Mouse (Mus musculus): ENCODE measurements around the gene Gm3045. TPM values are rescaled to one million over a fixed set of nuclear protein-coding genes. Genes with fewer than 3 reads are reported as not detected.
A peak's percentile ranks its signal among the peaks of the same experiment; 100 is the strongest.

Gm3045 gene
- polyA plus RNA-seq, 1 experiment from 2014 or later, result not detected

GRCm38 (mm10) chr13:56401186-56401585, 25.2 kb upstream of the Gm3045 start:
- H3K36me3 ChIP-seq (ENCODE audit: insufficient read depth), result no peaks in the 10 kb centered on the region
- peaks cover 12% of the 10 kb centered on the region; the same call in 1 of the 2 replicates for H3K4me1 ChIP-seq (ENCODE audit: insufficient read depth)
- H3K27ac ChIP-seq (ENCODE audit: low read depth), result no peak overlapping the region
- WGBS, result 58% methylated on average over 4 of the region's 4 CpGs
- no peaks in the 10 kb centered on the region for H3K27me3 ChIP-seq (ENCODE audit: insufficient read depth, low read length)
- no peak overlapping the region for H3K4me3 ChIP-seq (ENCODE audit: low read depth, low read length)
- no peak overlapping the region for H3K4me2 ChIP-seq
- ATAC-seq (ENCODE audit: insufficient read depth), result no peak
- no peak overlapping the region for H3K9ac ChIP-seq
- H3K9me3 ChIP-seq (ENCODE audit: low read depth, low read length), result no peaks in the 10 kb centered on the region
- no peak for DNase-seq
- no peak for TF ChIP-seq CTCF (IDR thresholded peaks at IDR 0.05; ENCODE audit: low read depth)

- Histone ChIP-seq H3K4me2 (no peak overlapping the region), H3K36me3 (ENCODE audit: insufficient read depth) (no peaks in the 10 kb centered on the region), H3K9me3 (ENCODE audit: low read depth, low read length) (no peaks in the 10 kb centered on the region), H3K9ac (no peak overlapping the region), H3K27me3 (ENCODE audit: insufficient read depth, low read length) (no peaks in the 10 kb centered on the region), H3K4me3 (ENCODE audit: low read depth, low read length) (no peak overlapping the region), H3K4me1 (ENCODE audit: insufficient read depth) (no peaks in the 10 kb centered on the region), H3K27ac (ENCODE audit: low read depth) (no peak overlapping the region)
- 77% methylated on average over 8 of the region's 8 CpGs for WGBS
- DNase-seq, result no peak
- ATAC-seq (ENCODE audit: insufficient read depth), result no peak
- no peak for TF ChIP-seq CTCF (IDR thresholded peaks at IDR 0.05; ENCODE audit: low read depth)
Measured at GRCm38 (mm10) chr13:56403381-56404086, 22.9 kb upstream of the Gm3045 start.

- no peaks in the 10 kb centered on the region for H3K4me1 ChIP-seq (ENCODE audit: insufficient read depth)
- 64% methylated on average over 6 of the region's 6 CpGs for WGBS
- no peak overlapping the region for H3K27ac ChIP-seq (ENCODE audit: low read depth)
- H3K27me3 ChIP-seq (ENCODE audit: insufficient read depth, low read length), result no peaks in the 10 kb centered on the region
- no peaks in the 10 kb centered on the region for H3K9me3 ChIP-seq (ENCODE audit: low read depth, low read length)
- TF ChIP-seq CTCF (IDR thresholded peaks at IDR 0.05; ENCODE audit: low read depth), result no peak
- no peak overlapping the region for H3K9ac ChIP-seq
- DNase-seq (no peak), ATAC-seq (ENCODE audit: insufficient read depth) (no peak)
- no peaks in the 10 kb centered on the region for H3K36me3 ChIP-seq (ENCODE audit: insufficient read depth)
- no peak overlapping the region for H3K4me3 ChIP-seq (ENCODE audit: low read depth, low read length)
- H3K4me2 ChIP-seq, result no peak overlapping the region
Measured at GRCm38 (mm10) chr13:56404511-56405140, 21.8 kb upstream of the Gm3045 start.

DNA sequence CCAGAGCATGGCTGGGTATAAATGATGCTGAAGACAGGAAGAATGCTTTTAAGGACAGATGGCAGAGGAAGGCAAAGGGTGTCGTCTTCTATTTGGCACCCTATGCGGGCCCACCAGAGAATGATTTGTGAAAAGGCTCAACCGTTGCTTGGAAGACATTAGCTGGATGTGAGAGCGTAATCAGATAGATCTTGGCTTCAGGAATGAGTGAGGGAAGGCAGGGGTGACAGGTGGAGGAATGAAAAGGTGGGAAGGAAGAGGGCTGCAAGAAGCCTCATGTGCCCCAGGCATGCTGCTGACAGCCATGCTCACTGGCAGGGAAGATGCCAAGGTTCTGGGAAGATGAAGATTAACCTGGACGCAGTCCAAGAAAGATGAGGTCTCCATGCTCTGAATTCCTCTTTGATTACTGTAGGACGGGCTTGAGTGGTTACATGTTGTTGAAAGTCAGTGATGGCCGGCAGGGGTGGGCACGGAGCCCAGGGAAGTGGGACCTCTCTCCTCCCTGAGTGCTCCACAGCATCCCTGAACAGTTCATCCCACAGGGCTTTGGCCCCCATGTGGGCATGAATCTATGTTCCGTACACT, 14.0 kb upstream of the Gm3045 start:
- no peak overlapping the region for H3K4me3 ChIP-seq (ENCODE audit: low read depth, low read length)
- no peak overlapping the region for H3K9ac ChIP-seq
- no peak overlapping the region for H3K4me2 ChIP-seq
- no peak for ATAC-seq (ENCODE audit: insufficient read depth)
- H3K9me3 ChIP-seq (ENCODE audit: low read depth, low read length), result no peaks in the 10 kb centered on the region
- H3K27ac ChIP-seq (ENCODE audit: low read depth), result no peak overlapping the region
- no peak for TF ChIP-seq CTCF (IDR thresholded peaks at IDR 0.05; ENCODE audit: low read depth)
- DNase-seq, result no peak
- no peaks in the 10 kb centered on the region for H3K27me3 ChIP-seq (ENCODE audit: insufficient read depth, low read length)
- WGBS, result 75% methylated on average over 9 of the region's 9 CpGs
- H3K4me1 ChIP-seq (ENCODE audit: insufficient read depth), result no peaks in the 10 kb centered on the region
- no peaks in the 10 kb centered on the region for H3K36me3 ChIP-seq (ENCODE audit: insufficient read depth)

DNA sequence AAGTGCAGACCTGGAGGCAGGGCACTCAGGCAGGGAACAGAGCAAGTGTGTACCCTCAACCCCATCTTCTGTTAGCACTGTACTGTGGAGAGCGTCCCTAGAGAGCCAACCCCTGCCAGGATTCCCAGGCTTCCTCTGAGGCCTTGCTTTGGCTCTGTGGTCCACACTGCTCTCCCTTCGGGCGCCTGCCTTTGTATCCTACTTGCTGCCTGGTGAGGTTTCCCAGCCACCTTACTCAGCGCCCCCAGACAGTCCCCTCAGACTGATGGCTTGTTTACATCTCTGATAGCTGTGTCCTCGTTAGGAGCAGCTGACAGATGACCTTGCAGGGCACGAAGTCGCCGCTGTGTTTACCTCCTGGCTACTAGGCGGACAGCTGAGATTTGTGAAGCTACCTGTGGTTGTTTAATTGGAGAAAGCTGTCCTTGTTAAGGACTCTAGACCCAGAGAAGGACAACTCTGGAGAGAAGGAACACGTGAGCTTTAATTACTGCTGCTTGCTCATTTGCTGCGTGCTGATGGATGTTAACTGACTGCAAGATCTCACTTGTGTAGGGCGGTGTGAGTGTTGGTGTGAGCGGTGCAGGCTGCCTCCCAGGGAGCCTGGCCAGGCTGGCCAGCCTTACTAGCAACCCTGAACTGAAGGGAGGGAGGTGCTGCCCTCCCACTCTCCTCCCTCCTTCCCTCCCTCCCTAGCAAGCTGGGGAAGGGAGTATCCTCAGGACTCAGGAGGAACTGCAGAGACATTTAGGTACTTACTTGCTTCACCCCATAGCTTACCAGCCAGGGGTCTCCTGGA, 7.5 kb upstream of the Gm3045 start:
- Histone ChIP-seq H3K27me3 (ENCODE audit: insufficient read depth, low read length) (peaks cover 5% of the 10 kb centered on the region; the same call in 1 of the 2 replicates), H3K4me2 (no peak overlapping the region), H3K4me3 (ENCODE audit: low read depth, low read length) (no peak overlapping the region), H3K4me1 (ENCODE audit: insufficient read depth) (0 out of 2 replicates have a peak, but pooled peaks cover 2% of the 10 kb centered on the region), H3K9me3 (ENCODE audit: low read depth, low read length) (no peaks in the 10 kb centered on the region), H3K27ac (ENCODE audit: low read depth) (no peak overlapping the region), H3K9ac (no peak overlapping the region), H3K36me3 (ENCODE audit: insufficient read depth) (no peaks in the 10 kb centered on the region)
- ATAC-seq (ENCODE audit: insufficient read depth) (peak; percentile 81), DNase-seq (peak; percentile 70)
- 13% methylated on average over 13 of the region's 13 CpGs for WGBS
- no peak for TF ChIP-seq CTCF (IDR thresholded peaks at IDR 0.05; ENCODE audit: low read depth)

- Histone ChIP-seq H3K36me3 (ENCODE audit: insufficient read depth) (no peaks in the 10 kb centered on the region), H3K4me1 (ENCODE audit: insufficient read depth) (0 out of 2 replicates have a peak, but pooled peaks cover 2% of the 10 kb centered on the region), H3K27ac (ENCODE audit: low read depth) (no peak overlapping the region), H3K9me3 (ENCODE audit: low read depth, low read length) (no peaks in the 10 kb centered on the region), H3K4me2 (no peak overlapping the region), H3K4me3 (ENCODE audit: low read depth, low read length) (no peak overlapping the region), H3K27me3 (ENCODE audit: insufficient read depth, low read length) (peaks cover 5% of the 10 kb centered on the region; the same call in 1 of the 2 replicates), H3K9ac (no peak overlapping the region)
- 42% methylated on average over 6 of the region's 6 CpGs for WGBS
- TF ChIP-seq CTCF (IDR thresholded peaks at IDR 0.05; ENCODE audit: low read depth), result no peak
- ATAC-seq (ENCODE audit: insufficient read depth) (no peak), DNase-seq (no peak)
Measured at GRCm38 (mm10) chr13:56419538-56419937, 6.9 kb upstream of the Gm3045 start.

Measured in lung, embryonic 14.5 days (tissue).